Mouse (Mus musculus) brain, embryonic 18.5 days (tissue): ENCODE data around the gene Arhgap15.

Source experiments
- DNase-seq: peaks from one replicate; pipeline ENCODE4 v3.0.0-alpha.2; 2012; ENCODE audit warnings: low read depth, low spot score

Gene Arhgap15

DNA sequence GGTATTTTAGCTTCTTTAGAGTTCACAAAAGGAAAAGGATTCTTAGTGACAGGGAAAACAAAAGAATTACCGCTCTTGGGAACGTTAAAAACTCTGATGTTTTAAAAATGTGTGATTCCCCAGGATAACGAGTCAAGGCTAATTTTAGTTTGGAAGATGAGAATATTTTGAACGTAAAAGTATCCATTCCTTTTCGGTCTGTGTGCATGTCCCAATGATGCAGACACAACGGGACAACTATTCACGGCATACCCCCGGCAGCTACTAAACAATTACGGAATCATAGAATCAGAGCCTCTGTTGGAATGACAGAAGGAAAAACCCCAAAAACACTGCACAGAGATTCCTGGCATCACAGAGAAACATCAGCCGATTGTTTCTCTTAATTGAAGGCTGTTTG, 281.2 kb downstream of the Arhgap15 start:
- DNase-seq, result no peak

- DNase-seq, result no peak
Observed at GRCm38 (mm10) chr2:44039522-44040203, 291.0 kb downstream of the Arhgap15 start.

DNA sequence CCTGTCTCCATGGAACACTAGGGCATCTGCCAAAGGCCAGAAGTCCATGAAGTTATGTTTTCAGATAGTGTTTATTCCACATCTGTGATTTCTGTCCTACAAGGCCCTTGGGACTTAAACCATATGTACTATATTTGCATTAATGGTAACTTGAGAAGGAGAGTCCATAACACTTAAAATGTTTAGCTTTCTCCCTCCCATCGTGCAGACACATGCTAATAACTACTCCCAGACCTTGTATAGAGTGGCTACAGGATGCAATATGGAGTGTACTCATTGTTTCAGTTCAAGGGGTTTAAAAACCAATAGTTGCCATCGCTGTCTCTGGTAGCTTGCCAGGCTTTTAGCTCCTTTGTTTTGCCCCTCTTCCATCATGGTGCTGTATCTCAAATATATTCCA, 295.5 kb downstream of the Arhgap15 start:
- no peak for DNase-seq

GRCm38 (mm10) chr2:44044634-44045033, 296.0 kb downstream of the Arhgap15 start:
- no peak for DNase-seq

DNA sequence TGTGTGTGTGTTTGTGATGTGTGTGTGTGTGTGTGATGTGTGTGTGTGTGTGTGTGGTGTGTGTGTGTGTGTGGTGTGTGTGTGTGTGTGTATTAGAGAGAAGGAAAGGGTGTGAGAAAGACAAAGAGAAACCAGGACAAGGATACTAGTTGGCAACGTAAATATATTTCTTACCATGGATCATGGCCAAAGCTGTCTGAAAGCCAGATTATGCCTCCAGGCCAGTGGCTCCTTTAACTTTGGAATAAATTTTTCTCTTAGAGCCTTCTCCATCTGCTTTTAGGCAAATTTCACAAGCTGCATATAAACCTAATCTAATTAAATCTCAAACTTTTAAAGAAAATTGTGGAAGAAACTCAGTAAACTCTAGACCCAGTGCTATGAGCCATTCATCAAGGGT, 296.6 kb downstream of the Arhgap15 start:
- no peak for DNase-seq

DNA sequence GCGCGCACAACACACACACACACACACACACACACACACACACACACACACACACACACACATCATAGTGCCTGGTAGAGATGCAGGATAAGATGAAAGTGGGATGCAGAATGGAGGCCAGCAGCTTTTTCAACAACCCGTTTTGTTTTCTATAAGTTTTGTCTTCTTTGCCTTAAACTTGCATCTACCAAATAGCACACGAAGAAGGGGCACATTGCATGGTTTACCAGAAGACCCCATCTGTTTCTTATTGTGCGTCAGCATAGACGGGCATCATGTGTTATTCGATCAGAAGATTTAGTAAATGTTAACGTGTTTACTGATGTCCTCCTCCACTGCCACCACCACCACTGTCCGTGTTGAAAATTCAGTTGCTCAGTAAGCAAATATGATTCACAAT, 311.7 kb downstream of the Arhgap15 start:
- no peak for DNase-seq

DNA sequence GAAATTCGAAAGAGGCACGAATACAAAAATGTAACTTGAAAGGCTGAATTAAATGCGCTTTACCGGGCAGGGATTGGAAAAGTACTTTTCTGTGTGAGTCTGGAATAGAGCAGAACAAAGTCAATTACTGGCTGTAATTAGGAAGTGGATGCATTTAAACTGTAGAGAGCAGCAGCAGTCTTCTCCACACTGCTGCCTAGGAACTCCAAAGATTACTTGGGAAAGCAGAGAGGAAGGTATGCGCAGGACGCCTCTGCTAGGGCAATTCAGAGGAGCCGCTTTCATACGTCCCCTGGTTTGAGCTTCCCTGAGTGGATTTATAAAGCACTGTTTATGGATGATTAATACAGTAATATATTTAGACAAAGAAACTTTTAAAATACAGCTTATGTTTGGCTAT, 312.1 kb downstream of the Arhgap15 start:
- DNase-seq, result no peak

GRCm38 (mm10) chr2:44065067-44065466, 316.4 kb downstream of the Arhgap15 start:
- DNase-seq, result no peak

DNA sequence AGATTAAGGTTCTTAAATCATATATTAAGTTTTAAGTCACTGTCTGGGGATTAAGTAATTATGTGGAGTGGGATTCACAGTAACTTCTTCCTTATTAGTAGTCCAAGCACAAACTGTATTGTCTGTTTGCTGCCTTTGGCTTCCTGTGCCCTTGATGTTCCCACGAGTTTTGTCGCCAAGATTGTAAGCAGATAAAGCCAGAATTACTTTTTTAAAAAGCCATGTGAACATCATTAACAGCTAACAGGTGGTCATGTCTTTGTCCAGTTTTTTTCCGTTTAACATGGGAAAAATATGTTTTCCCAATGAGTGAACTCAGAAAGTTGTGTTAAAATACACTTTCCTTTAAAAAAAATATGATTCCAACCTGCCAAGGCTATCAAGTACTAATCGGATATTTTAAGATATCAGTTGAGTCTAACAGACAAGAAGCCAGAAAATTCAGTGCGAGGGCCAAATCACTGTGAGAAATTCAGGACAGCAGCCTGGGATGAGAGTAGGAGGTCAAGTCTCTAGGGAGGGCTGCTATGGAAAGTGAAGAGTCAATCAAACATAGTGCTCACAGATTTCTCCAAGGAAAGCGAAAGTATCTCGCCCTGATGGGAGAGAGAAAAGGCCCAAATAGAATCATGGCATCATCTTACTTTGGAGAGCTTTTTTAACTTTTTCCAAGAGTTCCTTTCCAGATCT, 319.7 kb downstream of the Arhgap15 start:
- no peak for DNase-seq

GRCm38 (mm10) chr2:44068906-44069305, 320.3 kb downstream of the Arhgap15 start:
- DNase-seq, result no peak

GRCm38 (mm10) chr2:44076570-44076969, 327.9 kb downstream of the Arhgap15 start:
- DNase-seq, result no peak

- DNase-seq, result no peak
Observed at GRCm38 (mm10) chr2:44080530-44080929, 331.9 kb downstream of the Arhgap15 start.

- no peak for DNase-seq
Observed at GRCm38 (mm10) chr2:44081241-44081640, 332.6 kb downstream of the Arhgap15 start.

GRCm38 (mm10) chr2:44084471-44084870, 335.8 kb downstream of the Arhgap15 start:
- DNase-seq, result no peak

DNA sequence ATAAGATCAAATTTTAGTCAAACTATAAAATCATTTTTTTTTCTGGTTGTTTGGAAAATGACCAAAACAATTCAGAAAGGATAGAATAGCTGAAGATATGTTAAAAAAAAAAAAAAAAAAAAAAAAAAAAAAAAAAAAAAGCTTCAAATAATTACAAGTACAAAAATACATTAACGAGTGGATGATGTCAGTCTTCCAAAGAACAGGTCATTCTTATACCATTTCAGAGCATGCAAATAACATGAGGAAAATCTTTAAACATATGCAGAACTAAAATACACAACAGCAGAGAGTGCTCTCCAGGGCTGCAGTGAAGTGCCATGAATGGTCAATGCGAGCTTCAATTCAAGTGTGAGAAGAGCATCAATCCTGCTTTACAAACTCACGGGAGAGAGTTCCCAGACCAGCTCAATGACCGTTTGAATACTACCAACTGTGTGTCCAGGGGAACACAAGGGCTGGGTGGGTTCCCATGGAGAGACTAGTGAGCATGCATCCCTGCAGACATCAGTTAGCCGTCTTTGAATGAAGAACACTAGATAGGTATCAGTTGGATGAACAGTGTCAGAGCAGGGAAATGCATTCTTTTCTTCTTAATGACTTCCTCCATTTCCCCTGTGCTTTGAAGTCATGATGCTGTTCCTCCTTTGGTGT, 337.9 kb downstream of the Arhgap15 start:
- no peak for DNase-seq

DNA sequence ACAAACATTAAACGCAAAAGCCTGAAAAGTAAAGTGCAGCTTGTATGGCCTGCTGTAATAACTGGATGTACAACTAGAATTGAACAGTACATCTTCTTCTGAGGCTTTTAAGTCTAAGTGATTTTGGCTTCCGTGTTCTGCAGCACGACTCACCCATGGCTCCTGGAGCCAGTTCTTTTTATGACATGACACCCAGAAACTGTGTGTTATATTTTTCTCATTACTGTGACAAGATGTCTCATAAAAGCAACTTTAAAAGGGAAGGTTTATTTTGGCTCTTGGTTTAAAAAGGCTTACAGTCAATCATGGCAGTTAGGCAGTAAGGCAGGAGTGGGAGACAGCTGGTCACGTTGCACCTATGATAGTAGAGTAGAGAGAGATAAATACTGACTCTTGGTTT, 349.9 kb downstream of the Arhgap15 start:
- no peak for DNase-seq

GRCm38 (mm10) chr2:44102351-44102750, 353.7 kb downstream of the Arhgap15 start:
- no peak for DNase-seq

- DNase-seq, result no peak
Observed at GRCm38 (mm10) chr2:44103321-44103720, 354.7 kb downstream of the Arhgap15 start.

GRCm38 (mm10) chr2:44103742-44104141, 355.1 kb downstream of the Arhgap15 start:
- no peak for DNase-seq

DNA sequence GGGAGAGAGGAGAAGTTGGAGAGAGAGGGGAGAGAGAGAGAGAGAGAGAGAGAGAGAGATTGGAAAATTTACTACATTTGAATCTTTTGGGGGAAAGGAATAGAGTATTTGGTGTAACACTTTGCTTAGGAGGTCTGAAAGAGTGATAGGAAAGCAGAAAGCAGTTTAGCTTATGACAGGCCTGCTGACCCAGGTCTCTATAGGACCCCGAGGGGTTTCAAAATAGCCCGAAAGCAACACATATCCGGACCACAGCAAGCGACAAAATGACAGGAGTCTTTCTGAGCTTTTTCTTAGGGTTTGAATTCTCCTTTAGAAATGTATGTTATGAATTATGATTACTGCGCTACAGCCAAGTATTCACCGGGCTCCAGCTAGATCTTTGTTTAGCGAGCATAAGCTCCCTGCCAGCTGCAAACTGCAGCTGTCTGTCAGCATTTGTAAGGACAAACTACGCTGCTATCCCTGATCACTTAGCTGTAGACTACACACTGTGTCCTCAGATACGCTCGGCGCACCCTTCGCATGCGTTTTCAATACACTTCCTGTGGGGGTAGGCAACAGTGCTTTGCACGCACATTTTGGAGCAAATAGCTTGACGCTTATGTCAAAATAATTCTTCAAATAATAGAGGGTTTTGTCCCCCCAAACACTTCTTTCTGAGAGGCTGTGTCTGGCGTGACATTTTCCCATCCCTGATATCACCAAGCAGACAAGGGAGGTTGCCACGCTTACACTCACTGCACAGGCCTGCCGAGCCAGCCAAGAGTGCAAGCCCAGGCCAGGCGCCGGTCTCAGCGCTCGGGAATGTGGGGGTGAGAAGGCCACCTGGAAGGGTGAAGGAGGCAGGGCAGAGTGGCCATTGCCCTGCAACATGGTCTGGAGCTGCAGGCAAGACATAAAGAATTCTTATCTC, 355.9 kb downstream of the Arhgap15 start:
- DNase-seq, result no peak

GRCm38 (mm10) chr2:44105198-44105555, 356.6 kb downstream of the Arhgap15 start:
- DNase-seq, result no peak

DNA sequence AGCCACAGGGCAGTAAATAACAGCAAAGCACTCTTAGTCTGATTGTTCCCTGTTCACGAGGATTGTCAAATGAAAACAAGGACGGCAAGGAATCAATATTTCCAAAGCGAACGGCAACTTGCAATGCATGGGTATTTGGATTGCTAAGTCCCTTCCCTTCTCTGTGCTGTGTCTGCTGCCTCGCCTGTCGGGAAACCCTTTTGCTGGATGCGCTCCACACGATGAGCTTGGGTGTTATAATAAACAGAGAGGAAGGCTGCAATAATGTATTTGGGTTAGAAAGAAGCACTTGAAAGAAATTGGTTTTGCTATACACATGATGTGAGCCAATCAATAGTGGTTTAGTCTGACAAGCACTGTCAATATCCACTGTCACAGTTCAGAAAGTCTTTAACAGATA, 357.7 kb downstream of the Arhgap15 start:
- no peak for DNase-seq
